Mouse (Mus musculus) limb, embryonic 14.5 days (tissue): Measurements from ENCODE around the gene Hdc. TPM values are rescaled to one million over a fixed set of nuclear protein-coding genes. Genes with fewer than 3 reads are reported as not detected.
"Not testable (repeated sequence)": the region's sequence is repeated elsewhere in the genome, so short reads cannot be mapped to it uniquely, and the experiment has no call there.

Experiments
- ATAC-seq: fragments of 200-750 bp; cut with Nextera tagmentation; 2 replicates; pipeline ENCODE4 v1.8.0; 2017; ENCODE audit warnings: low read depth, moderate number of reproducible peaks, moderate TSS enrichment; ENCODE audit not compliant: low FRiP score
- DNase-seq: peaks from one replicate; pipeline ENCODE4 v3.0.0-alpha.2; 2015; ENCODE audit warnings: low spot score
- H3K27ac ChIP-seq: fragments of 300-500 bp; sonication (generic); replicated peaks from 2 replicates; pipeline ENCODE4 v1.5.1; 2014; ENCODE audit warnings: low read depth, mild to moderate bottlenecking, low read length, moderate library complexity, mixed read lengths
- H3K27me3 ChIP-seq: fragments of 300-500 bp; sonication (generic); 2 replicates; pipeline ENCODE4 v1.6.1; 2014; ENCODE audit warnings: low read length, mixed read lengths; ENCODE audit not compliant: control insufficient read depth, insufficient read depth
- H3K36me3 ChIP-seq: fragments of 300-500 bp; sonication (generic); 2 replicates; pipeline ENCODE4 v1.6.1; 2014; ENCODE audit warnings: mild to moderate bottlenecking, low read length, moderate library complexity, mixed read lengths; ENCODE audit not compliant: control insufficient read depth, insufficient read depth
- H3K4me1 ChIP-seq: fragments of 300-500 bp; sonication (generic); 2 replicates; pipeline ENCODE4 v1.6.1; 2014; ENCODE audit warnings: antibody characterized with exemption, low read length, mixed read lengths; ENCODE audit not compliant: control insufficient read depth, insufficient read depth
- H3K4me2 ChIP-seq: fragments of 300-500 bp; sonication (generic); replicated peaks from 2 replicates; pipeline ENCODE4 v1.6.1; 2014; ENCODE audit warnings: low read depth, mild to moderate bottlenecking, low read length, moderate library complexity; ENCODE audit not compliant: severe bottlenecking
- H3K4me3 ChIP-seq: fragments of 300-500 bp; sonication (generic); replicated peaks from 2 replicates; pipeline ENCODE4 v1.5.1; 2014; ENCODE audit warnings: low read length
- H3K9ac ChIP-seq: fragments of 300-500 bp; sonication (generic); 2 replicates; pipeline ENCODE4 v1.6.1; 2014; ENCODE audit warnings: mild to moderate bottlenecking, low read depth, low read length, moderate library complexity; ENCODE audit not compliant: severe bottlenecking
- H3K9me3 ChIP-seq: fragments of 300-500 bp; sonication (generic); 2 replicates; pipeline ENCODE4 v1.6.1; 2016; ENCODE audit warnings: low read length; ENCODE audit not compliant: control insufficient read depth
- POLR2A ChIP-seq: fragments of 200-500 bp; IDR thresholded peaks from 2 replicates; pipeline ENCODE4 v1.8.0; 2012; ENCODE audit warnings: inconsistent platforms, mild to moderate bottlenecking, moderate library complexity, borderline replicate concordance; ENCODE audit not compliant: insufficient read depth, insufficient read length; ENCODE audit errors: extremely low read depth
- WGBS: fragments of 180-500 bp; shearing (Covaris S2); extraction: QIAGEN DNeasy Blood & Tissue Kit; methylation state at CpG from one replicate; pipeline ENCODE4 v1.1.7; 2014; 5-methylcytosine and 5-hydroxymethylcytosine counted together
- polyA plus RNA-seq, 2 experiments: library from polyadenylated mRNA; depleted of rRNA in 1 of 2; stranded (reverse) in 1 of 2; unstranded in 1 of 2; fragments of >200 nt; fragmentation: Nextera tagmentation in 1 of 2; extraction: Ambion mirVana in 1 of 2; gene quantifications; 2 replicates each; pipeline versions ENCODE4 v1.2.1 to v1.2.3; 2012 to 2014

Hdc gene
- polyA plus RNA-seq, 2 experiments: 19.3 to 40.6 TPM

GRCm38 (mm10) chr2:126615355-126615754 is 3.7 kb downstream of the Hdc start:
- TF ChIP-seq POLR2A: no peak
- no peaks in the 10 kb centered on the region for H3K9me3 ChIP-seq
- H3K9ac ChIP-seq: no peak overlapping the region
- DNase-seq (no peak), ATAC-seq (no peak)
- no peaks in the 10 kb centered on the region for H3K4me1 ChIP-seq
- H3K27me3 ChIP-seq: no peaks in the 10 kb centered on the region
- H3K4me2 ChIP-seq: no peak overlapping the region
- WGBS: 88% methylated on average over 3 of the region's 3 CpGs
- no peaks in the 10 kb centered on the region for H3K36me3 ChIP-seq
- H3K4me3 ChIP-seq: no peak overlapping the region
- H3K27ac ChIP-seq: no peak overlapping the region

- H3K36me3 ChIP-seq, DNase-seq, H3K27ac ChIP-seq, H3K9me3 ChIP-seq, H3K4me3 ChIP-seq, ATAC-seq, H3K4me2 ChIP-seq, H3K27me3 ChIP-seq, H3K4me1 ChIP-seq, H3K9ac ChIP-seq: not testable (repeated sequence)
- 72% methylated on average over 12 of the region's 12 CpGs for WGBS
These were observed 9.5 kb downstream of the Hdc start for GRCm38 (mm10) chr2:126609600-126609999.

DNA sequence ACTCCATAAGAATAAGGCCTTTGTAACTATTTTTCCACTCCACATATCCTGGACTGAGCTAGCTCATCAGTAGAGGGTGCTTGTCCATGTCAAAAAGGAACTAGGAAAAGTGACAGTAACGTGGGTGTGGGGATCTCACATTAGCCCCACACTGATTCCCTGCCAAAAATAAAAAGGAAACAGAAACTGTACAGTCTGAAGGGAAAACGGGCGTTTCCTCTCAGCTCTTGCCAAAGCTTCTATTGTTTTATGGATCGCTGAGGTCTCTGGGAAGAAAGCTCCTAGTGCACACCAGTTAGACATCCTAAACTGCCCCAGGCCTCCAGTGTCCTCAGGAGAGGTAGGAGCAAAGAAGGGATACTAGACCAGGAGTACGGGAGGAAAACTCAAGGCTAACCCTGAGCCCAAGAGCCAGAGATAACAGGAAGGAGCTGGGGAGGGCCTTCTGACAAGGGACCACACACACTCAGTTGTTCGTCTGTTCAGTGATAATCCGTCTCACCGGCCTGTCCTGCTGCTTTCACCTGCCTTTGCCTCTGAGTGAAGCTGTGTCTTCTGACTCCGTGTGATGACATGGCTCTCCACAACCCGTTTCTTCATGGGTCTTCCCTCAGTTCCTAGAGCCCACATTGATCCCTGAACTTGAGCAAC is 11.4 kb downstream of the Hdc start:
- no peak for TF ChIP-seq POLR2A
- 63% methylated on average over 10 of the region's 10 CpGs for WGBS
- Histone ChIP-seq H3K4me2 (no peak overlapping the region), H3K27me3 (no peaks in the 10 kb centered on the region), H3K4me1 (no peaks in the 10 kb centered on the region), H3K9ac (no peak overlapping the region), H3K27ac (no peak overlapping the region), H3K36me3 (no peaks in the 10 kb centered on the region), H3K4me3 (no peak overlapping the region), H3K9me3 (no peaks in the 10 kb centered on the region)
- no peak for ATAC-seq
- peak; percentile 63 for DNase-seq

- 70% methylated on average over 4 of the region's 4 CpGs for WGBS
- no peak overlapping the region for H3K4me2 ChIP-seq
- no peaks in the 10 kb centered on the region for H3K4me1 ChIP-seq
- no peaks in the 10 kb centered on the region for H3K27me3 ChIP-seq
- H3K9ac ChIP-seq: no peak overlapping the region
- H3K9me3 ChIP-seq: no peaks in the 10 kb centered on the region
- H3K27ac ChIP-seq: no peak overlapping the region
- DNase-seq: no peak
- H3K36me3 ChIP-seq: no peaks in the 10 kb centered on the region
- ATAC-seq: no peak
- TF ChIP-seq POLR2A: no peak
- no peak overlapping the region for H3K4me3 ChIP-seq
These were observed 12.4 kb downstream of the Hdc start for GRCm38 (mm10) chr2:126606688-126607062.

DNA sequence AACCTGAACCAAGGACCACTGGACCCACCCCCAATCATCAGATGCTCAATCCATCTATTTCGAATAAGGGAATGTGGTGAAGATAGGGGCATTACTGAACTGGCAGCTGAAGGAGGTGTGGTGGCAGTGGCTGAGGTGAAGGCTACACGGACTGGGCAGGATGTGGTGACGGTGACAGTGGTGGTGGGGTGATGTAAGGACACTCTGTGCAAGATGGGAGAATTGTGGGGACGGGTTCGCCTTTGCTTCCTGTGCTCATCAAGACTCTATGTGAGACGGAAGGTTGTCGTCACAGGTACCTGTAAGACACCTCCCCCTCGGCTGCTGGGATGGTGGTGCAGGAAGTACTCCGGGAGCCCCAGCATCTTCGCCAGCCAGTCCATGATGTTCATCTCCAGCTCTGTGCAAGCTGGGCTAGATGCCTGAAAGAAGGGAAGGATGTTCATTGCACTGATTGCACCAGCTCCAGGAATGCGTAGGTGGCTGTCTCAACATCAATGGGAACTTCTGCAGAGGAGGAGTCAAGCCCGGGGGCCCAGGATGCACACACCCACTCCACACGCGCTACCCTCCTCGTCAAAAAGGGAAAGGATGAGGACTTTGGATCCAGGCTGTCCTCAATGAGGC is 12.9 kb downstream of the Hdc start:
- no peak for ATAC-seq
- TF ChIP-seq POLR2A: no peak
- no peaks in the 10 kb centered on the region for H3K36me3 ChIP-seq
- no peak overlapping the region for H3K9ac ChIP-seq
- no peaks in the 10 kb centered on the region for H3K4me1 ChIP-seq
- no peak overlapping the region for H3K4me2 ChIP-seq
- WGBS: 86% methylated on average over 15 of the region's 15 CpGs
- no peaks in the 10 kb centered on the region for H3K27me3 ChIP-seq
- no peaks in the 10 kb centered on the region for H3K9me3 ChIP-seq
- H3K27ac ChIP-seq: no peak overlapping the region
- DNase-seq: no peak
- H3K4me3 ChIP-seq: no peak overlapping the region
